Mouse (Mus musculus) forebrain, embryonic 15.5 days (tissue): Measurements from ENCODE around the gene Ryk. TPM values are rescaled to one million over a fixed set of nuclear protein-coding genes. Genes with fewer than 3 reads are reported as not detected.

Source experiments
- ATAC-seq: fragments of 200-750 bp; cut with Nextera tagmentation; replicated peaks from 2 replicates; pipeline ENCODE4 v1.8.0; 2017; ENCODE audit warnings: mild to moderate bottlenecking, moderate TSS enrichment, moderate library complexity
- H3K27ac ChIP-seq: fragments of 300-500 bp; sonication (generic); replicated peaks from 2 replicates; pipeline ENCODE4 v1.5.1; 2015; ENCODE audit warnings: mild to moderate bottlenecking, inconsistent platforms
- H3K27me3 ChIP-seq: fragments of 300-500 bp; sonication (generic); 2 replicates; pipeline ENCODE4 v1.6.1; 2015; ENCODE audit warnings: inconsistent platforms
- H3K36me3 ChIP-seq: fragments of 300-500 bp; sonication (generic); 2 replicates; pipeline ENCODE4 v1.6.1; 2015; ENCODE audit warnings: mild to moderate bottlenecking, inconsistent platforms
- H3K4me1 ChIP-seq: fragments of 300-500 bp; sonication (generic); 2 replicates; pipeline ENCODE4 v1.6.1; 2015; ENCODE audit warnings: inconsistent platforms
- H3K4me2 ChIP-seq: fragments of 300-500 bp; sonication (generic); replicated peaks from 2 replicates; pipeline ENCODE4 v1.6.1; 2015; ENCODE audit warnings: mild to moderate bottlenecking, inconsistent platforms
- H3K4me3 ChIP-seq: fragments of 300-500 bp; sonication (generic); 2 replicates; pipeline ENCODE4 v1.5.1; 2015; ENCODE audit warnings: mild to moderate bottlenecking, inconsistent platforms
- H3K9ac ChIP-seq: fragments of 300-500 bp; sonication (generic); replicated peaks from 2 replicates; pipeline ENCODE4 v1.6.1; 2015; ENCODE audit warnings: mild to moderate bottlenecking, inconsistent platforms
- H3K9me3 ChIP-seq: fragments of 300-500 bp; sonication (generic); 2 replicates; pipeline ENCODE4 v1.6.1; 2016; ENCODE audit warnings: inconsistent platforms
- WGBS: fragments of 180-500 bp; shearing (Covaris S2); methylation state at CpG from one replicate; pipeline ENCODE4 v1.1.7; 2015; ENCODE audit warnings: mixed read lengths; 5-methylcytosine and 5-hydroxymethylcytosine counted together
- polyA plus RNA-seq: library from polyadenylated mRNA; unstranded; fragments of >200 nt; fragmentation: Nextera tagmentation; extraction: Ambion mirVana; gene quantifications from 2 replicates; pipeline ENCODE4 v1.2.1, GENCODE M21; 2015

Ryk gene
- 13.9 and 15.1 TPM in 2 replicates for polyA plus RNA-seq

- no peaks in the 10 kb centered on the region for H3K27me3 ChIP-seq
- H3K9ac ChIP-seq: peak within 1 kb of the TSS; percentile 98
- no peaks in the 10 kb centered on the region for H3K36me3 ChIP-seq
- peak within 1 kb of the TSS; percentile 98 for H3K4me3 ChIP-seq
- peak; percentile 83 for ATAC-seq
- peaks cover 28% of the 10 kb centered on the region for H3K4me1 ChIP-seq
- H3K27ac ChIP-seq: peak within 1 kb of the TSS; percentile 90
- H3K9me3 ChIP-seq: no peaks in the 10 kb centered on the region
- WGBS: under 1% methylated on average over 85 of the region's 119 CpGs
- H3K4me2 ChIP-seq: peak within 1 kb of the TSS; percentile 80
Observed at GRCm38 (mm10) chr9:102834742-102835591, at the start of gene Ryk. Gene Ryk (plus strand): TSS chr9:102834917.

DNA sequence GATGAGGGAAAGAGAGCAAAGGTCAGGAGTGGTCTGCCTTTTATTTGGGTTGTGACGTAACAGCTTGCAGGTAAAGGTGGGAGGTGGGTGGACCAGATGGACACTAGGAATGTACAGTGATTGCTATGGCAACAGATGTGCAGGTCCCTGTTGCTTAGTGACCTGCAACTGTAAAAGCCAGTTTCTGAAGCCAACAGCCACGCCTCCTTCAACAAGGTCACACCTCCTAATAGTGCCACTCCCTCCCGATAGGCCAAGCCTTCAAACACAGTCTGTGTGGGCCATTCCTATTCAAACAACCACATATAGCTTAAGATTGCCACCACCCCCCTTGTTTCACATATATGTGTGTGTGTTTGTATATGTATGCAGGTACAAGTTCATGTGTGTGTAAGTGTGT is 45.2 kb upstream of the Ryk start:
- Histone ChIP-seq H3K4me1 (no peaks in the 10 kb centered on the region), H3K9me3 (no peaks in the 10 kb centered on the region), H3K36me3 (no peaks in the 10 kb centered on the region), H3K27ac (no peak overlapping the region), H3K4me2 (no peak overlapping the region), H3K4me3 (no peak overlapping the region), H3K9ac (no peak overlapping the region), H3K27me3 (no peaks in the 10 kb centered on the region)
- WGBS: 83% methylated on average over 3 of the region's 3 CpGs
- ATAC-seq: no peak

GRCm38 (mm10) chr9:102791845-102792244 is 42.9 kb upstream of the Ryk start:
- Histone ChIP-seq H3K27me3 (no peaks in the 10 kb centered on the region), H3K4me3 (no peak overlapping the region), H3K9me3 (no peaks in the 10 kb centered on the region), H3K27ac (no peak overlapping the region), H3K4me1 (no peaks in the 10 kb centered on the region), H3K4me2 (no peak overlapping the region), H3K36me3 (no peaks in the 10 kb centered on the region), H3K9ac (no peak overlapping the region)
- ATAC-seq: no peak
- 77% methylated on average over 9 of the region's 9 CpGs for WGBS

DNA sequence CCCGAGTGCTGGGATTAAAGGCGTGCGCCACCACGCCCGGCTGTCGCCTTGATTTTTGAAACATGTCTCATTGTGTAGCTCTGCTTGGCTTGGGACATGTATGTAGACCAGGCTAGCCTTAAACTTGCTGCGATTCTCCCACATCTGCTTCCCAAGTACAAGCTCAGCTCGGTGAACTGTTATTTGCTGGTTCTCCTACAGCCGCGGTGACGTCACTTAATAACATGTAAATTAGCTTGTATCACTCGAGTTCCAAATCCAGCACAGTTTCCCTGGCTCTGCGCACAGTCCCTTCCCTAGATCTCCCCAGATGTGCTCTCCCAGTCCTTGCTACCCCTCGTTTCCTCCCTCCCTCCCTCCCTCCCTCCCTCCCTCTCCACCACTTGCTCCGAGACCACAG is 41.9 kb upstream of the Ryk start:
- Histone ChIP-seq H3K4me1 (no peaks in the 10 kb centered on the region), H3K9me3 (no peaks in the 10 kb centered on the region), H3K36me3 (no peaks in the 10 kb centered on the region), H3K4me3 (no peak overlapping the region), H3K4me2 (no peak overlapping the region), H3K9ac (no peak overlapping the region), H3K27me3 (no peaks in the 10 kb centered on the region), H3K27ac (no peak overlapping the region)
- 69% methylated on average over 15 of the region's 15 CpGs for WGBS
- no peak for ATAC-seq

DNA sequence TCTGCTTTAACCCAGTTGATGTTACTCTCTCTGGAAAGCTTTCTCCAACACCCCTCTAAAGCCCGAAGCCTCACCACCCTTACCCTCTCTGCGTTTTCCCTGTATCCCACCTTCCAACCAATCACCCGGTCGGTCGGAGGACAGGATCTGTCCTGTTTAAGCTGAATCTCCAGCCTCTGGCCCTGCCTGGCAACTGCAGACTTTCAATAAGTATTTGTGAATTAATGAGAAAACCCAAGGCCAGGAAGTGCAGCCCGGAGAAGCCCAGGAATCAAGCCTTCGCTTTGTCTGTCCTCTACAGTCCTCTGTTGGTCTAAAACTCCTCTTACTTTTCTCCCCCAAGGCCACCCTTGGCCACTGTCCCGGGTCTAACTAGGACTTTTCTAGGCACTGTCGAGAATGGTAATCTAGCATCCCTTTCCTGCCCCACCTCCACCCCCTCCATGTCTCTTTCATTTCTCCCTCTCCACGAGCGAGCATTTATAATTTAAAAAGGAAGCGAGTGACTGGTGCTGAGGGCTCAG is 41.4 kb upstream of the Ryk start:
- ATAC-seq: no peak
- H3K36me3 ChIP-seq: no peaks in the 10 kb centered on the region
- no peaks in the 10 kb centered on the region for H3K9me3 ChIP-seq
- H3K9ac ChIP-seq: no peak overlapping the region
- no peak overlapping the region for H3K4me2 ChIP-seq
- 71% methylated on average over 12 of the region's 12 CpGs for WGBS
- H3K4me3 ChIP-seq: no peak overlapping the region
- no peaks in the 10 kb centered on the region for H3K27me3 ChIP-seq
- H3K4me1 ChIP-seq: no peaks in the 10 kb centered on the region
- H3K27ac ChIP-seq: no peak overlapping the region

DNA sequence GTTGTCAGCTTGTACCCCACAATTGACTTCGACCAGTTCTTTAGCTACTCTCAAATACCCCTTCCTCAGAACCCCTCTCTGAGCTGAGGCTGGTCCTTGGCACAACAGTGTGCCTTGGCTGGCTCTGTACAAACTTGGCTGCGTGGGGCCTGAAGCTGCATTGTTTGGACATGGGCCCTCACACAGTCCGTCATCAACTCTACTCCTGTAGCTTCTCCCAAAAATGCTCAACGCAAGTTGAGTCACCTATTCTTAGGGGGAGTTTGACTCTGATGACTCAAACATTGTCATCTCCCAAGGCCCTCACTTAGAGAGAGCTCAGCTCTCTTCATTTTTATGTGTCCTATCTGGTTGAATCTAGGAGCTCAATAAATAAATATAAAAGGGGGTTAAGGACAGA is 36.3 kb upstream of the Ryk start:
- H3K9ac ChIP-seq: no peak overlapping the region
- WGBS: 83% methylated on average over 4 of the region's 4 CpGs
- H3K9me3 ChIP-seq: no peaks in the 10 kb centered on the region
- H3K4me2 ChIP-seq: no peak overlapping the region
- no peaks in the 10 kb centered on the region for H3K4me1 ChIP-seq
- H3K36me3 ChIP-seq: no peaks in the 10 kb centered on the region
- no peak overlapping the region for H3K27ac ChIP-seq
- ATAC-seq: no peak
- no peak overlapping the region for H3K4me3 ChIP-seq
- H3K27me3 ChIP-seq: no peaks in the 10 kb centered on the region

- Histone ChIP-seq H3K27me3 (no peaks in the 10 kb centered on the region), H3K36me3 (no peaks in the 10 kb centered on the region), H3K9ac (no peak overlapping the region), H3K4me1 (no peaks in the 10 kb centered on the region), H3K4me3 (no peak overlapping the region), H3K9me3 (no peaks in the 10 kb centered on the region), H3K4me2 (no peak overlapping the region), H3K27ac (no peak overlapping the region)
- ATAC-seq: no peak
- WGBS: 55% methylated on average over 10 of the region's 10 CpGs
Observed at GRCm38 (mm10) chr9:102806056-102806573, 28.6 kb upstream of the Ryk start.

DNA sequence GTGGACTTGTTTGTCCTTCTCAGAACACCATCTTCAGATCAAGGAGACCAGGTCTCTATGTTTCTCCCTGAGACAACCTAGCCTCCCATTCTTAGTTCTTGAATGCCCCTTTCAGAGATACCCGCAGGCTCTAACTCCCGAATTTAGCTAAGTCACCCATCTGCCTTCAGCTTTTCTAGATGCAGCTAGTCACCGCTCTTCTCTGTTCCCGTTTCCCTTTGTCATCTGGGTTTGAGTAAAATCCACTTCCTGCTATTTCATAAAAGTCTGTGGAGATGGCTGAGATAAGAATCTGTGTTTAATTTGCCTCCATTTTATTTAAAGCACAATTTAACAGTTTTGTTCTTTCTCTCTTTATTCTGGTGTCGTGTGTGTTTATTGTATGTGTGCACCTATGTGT is 23.5 kb upstream of the Ryk start:
- 82% methylated on average over 5 of the region's 5 CpGs for WGBS
- no peak overlapping the region for H3K9ac ChIP-seq
- no peak for ATAC-seq

DNA sequence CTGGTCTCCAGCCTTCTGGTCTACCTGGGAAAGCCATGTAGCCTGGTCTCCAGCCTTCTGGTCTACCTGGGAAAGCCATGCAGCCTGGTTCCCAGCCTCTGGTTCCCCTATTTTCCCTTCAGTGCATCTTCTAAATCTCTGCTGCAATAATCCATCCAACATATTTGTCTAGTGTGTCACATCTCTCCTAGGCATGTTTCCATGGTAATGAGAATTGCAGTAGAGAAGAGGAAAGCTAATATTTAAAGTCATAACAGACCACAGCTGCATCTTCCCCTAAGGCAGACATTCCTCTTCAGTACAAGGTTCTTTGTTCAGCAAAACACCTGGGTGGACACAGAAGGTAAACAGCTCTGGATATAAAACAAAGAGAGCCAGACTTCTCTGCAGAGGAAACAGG is 16.5 kb upstream of the Ryk start:
- Histone ChIP-seq H3K9me3 (0 out of 2 replicates have a peak, but pooled peaks cover 5% of the 10 kb centered on the region), H3K9ac (no peak overlapping the region), H3K4me2 (no peak overlapping the region), H3K36me3 (no peaks in the 10 kb centered on the region), H3K27me3 (no peaks in the 10 kb centered on the region), H3K27ac (peak overlapping the region; percentile 5), H3K4me1 (no peaks in the 10 kb centered on the region), H3K4me3 (no peak overlapping the region)
- ATAC-seq: no peak

More for the DNA sequence above, 23.5 kb upstream of the Ryk start:
- H3K36me3 ChIP-seq: no peaks in the 10 kb centered on the region
- H3K27ac ChIP-seq: no peak overlapping the region
- no peak overlapping the region for H3K4me2 ChIP-seq
- H3K4me1 ChIP-seq: no peaks in the 10 kb centered on the region
- H3K9me3 ChIP-seq: no peaks in the 10 kb centered on the region
- no peak overlapping the region for H3K4me3 ChIP-seq
- no peaks in the 10 kb centered on the region for H3K27me3 ChIP-seq

DNA sequence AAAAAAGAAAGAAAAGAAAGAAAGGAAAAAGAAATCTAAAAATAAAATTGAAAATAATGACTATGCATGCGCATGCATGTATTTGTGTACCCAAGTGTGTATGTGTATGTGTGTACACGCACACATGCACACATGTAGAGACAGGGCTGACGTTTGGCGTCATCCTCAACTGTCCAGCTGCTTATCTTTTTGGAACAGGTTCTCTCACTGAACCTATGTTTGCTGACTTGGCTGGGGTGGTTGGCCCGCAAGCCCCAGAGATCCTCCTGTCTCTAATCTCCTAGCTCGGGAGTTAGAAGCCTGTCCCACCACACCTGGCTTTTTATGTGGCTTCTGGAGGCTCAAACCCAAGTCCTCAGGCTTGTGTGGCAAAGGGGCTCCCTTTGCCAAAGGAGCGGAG is 6.1 kb upstream of the Ryk start:
- 92% methylated on average over 7 of the region's 7 CpGs for WGBS
- H3K36me3 ChIP-seq: no peaks in the 10 kb centered on the region

DNA sequence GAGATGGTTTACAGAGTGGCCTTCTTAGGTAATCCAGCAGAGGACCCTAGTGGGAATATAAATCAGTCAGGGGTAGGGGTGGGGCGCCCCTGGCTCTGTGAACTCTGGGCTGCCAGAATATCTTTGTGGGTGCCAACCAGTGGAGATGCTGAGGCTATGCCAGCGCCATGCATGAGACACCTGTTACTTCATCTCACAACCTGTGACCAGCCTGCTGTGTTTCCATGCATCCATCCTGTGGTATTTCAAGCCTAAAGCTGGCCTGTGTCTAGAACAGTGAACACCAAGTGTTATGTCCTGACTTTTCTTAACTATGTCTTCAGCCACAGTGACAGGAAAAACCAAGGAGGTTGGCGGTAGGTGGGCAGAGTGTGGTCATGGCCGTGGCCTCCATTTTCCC is 3.2 kb upstream of the Ryk start:
- Histone ChIP-seq H3K9me3 (no peaks in the 10 kb centered on the region), H3K9ac (no peak overlapping the region), H3K27ac (no peak overlapping the region), H3K27me3 (no peaks in the 10 kb centered on the region), H3K36me3 (no peaks in the 10 kb centered on the region), H3K4me1 (peaks cover 14% of the 10 kb centered on the region), H3K4me2 (no peak overlapping the region), H3K4me3 (no peak overlapping the region)
- 92% methylated on average over 4 of the region's 4 CpGs for WGBS
- ATAC-seq: no peak

More for the DNA sequence above, 6.1 kb upstream of the Ryk start:
- H3K27ac ChIP-seq: no peak overlapping the region
- no peak for ATAC-seq
- no peaks in the 10 kb centered on the region for H3K4me1 ChIP-seq
- no peaks in the 10 kb centered on the region for H3K9me3 ChIP-seq
- no peak overlapping the region for H3K4me3 ChIP-seq
- no peaks in the 10 kb centered on the region for H3K27me3 ChIP-seq
- no peak overlapping the region for H3K4me2 ChIP-seq
- no peak overlapping the region for H3K9ac ChIP-seq

DNA sequence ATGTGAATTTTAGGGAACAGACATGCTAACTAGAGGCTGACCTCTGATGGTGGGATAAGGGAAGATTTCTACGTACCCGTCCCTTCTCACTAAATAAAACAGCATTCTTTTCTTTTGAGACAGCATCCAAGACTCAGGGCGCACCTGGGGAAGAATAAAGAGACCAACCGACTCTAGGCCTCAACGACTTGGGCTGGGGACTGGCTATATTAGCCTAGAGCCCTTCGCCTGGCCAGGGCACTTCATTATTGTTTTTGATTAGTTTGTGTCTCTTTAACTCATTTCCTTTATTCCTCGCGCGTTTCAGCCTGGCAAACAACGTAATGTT is 339 bp upstream of the Ryk start:
- peaks cover 24% of the 10 kb centered on the region for H3K4me1 ChIP-seq
- H3K9ac ChIP-seq: peak overlapping the region; percentile 98
- H3K4me2 ChIP-seq: peak overlapping the region; percentile 47
- H3K27me3 ChIP-seq: no peaks in the 10 kb centered on the region
- ATAC-seq: peak; percentile 51
- 0 out of 2 replicates have a peak overlapping the region, but pooled peaks have one; percentile 90 for H3K27ac ChIP-seq
- peak overlapping the region; percentile 98 for H3K4me3 ChIP-seq
- no peaks in the 10 kb centered on the region for H3K9me3 ChIP-seq
- WGBS: 10% methylated on average over 10 of the region's 10 CpGs
- no peaks in the 10 kb centered on the region for H3K36me3 ChIP-seq
